ENCODE assay signal across 26 mouse cellular contexts in genomic region chr10:104395711-104396110, GRCm38 (mm10).
DNase-seq lines count a peak whose midpoint lies in the region; ATAC-seq and TF ChIP-seq lines count a peak whose summit lies in the region.
"Had no signal": no experiment of that assay in that cellular context is flagged by ENCODE, and none has a peak within 500 bp of the region (broad histone marks: within the 10 kb centered on the region; RNA-seq: fewer than 3 reads in every experiment).

No protein-coding gene starts in this region.

- TF ChIP-seq POLR2A in limb, embryonic 14.5 days (IDR thresholded peaks at IDR 0.05; ENCODE audit: borderline replicate concordance, extremely low read depth, insufficient read depth, insufficient read length): no peak

- no peak overlapping the region for H3K27ac ChIP-seq in limb, embryonic 14.5 days (replicated peaks; ENCODE audit: low read depth, low read length)
- H3K27ac ChIP-seq: forebrain, embryonic 10.5 days; hindbrain, embryonic 12.5 days; hindbrain, embryonic 15.5 days; intestine, embryonic 15.5 days had no signal

- no peaks in the 10 kb centered on the region for H3K36me3 ChIP-seq in limb, embryonic 14.5 days (ENCODE audit: control insufficient read depth, insufficient read depth, low read length)
- H3K36me3 ChIP-seq: forebrain, embryonic 10.5 days; G1E; hindbrain, embryonic 12.5 days; hindbrain, embryonic 15.5 days; intestine, embryonic 15.5 days had no signal

- no peak overlapping the region for H3K9ac ChIP-seq in limb, embryonic 14.5 days (ENCODE audit: low read depth, low read length, severe bottlenecking)
- H3K9ac ChIP-seq: hindbrain, embryonic 12.5 days; hindbrain, embryonic 15.5 days; intestine, embryonic 15.5 days had no signal

- H3K4me1 ChIP-seq in limb, embryonic 14.5 days (ENCODE audit: control insufficient read depth, insufficient read depth, low read length): no peaks in the 10 kb centered on the region
- H3K4me1 ChIP-seq: forebrain, embryonic 10.5 days; hindbrain, embryonic 12.5 days; hindbrain, embryonic 15.5 days; intestine, embryonic 15.5 days had no signal

- 24% methylated on average over 1 of the region's 1 CpGs for WGBS in limb, embryonic 14.5 days

- DNase-seq in embryo, embryonic 11 days: peak; percentile 31
- no peak for DNase-seq in embryo, embryonic 9.5 days (ENCODE audit: extremely low spot score)
- peak; percentile 71 for DNase-seq in forelimb bud, embryonic 11.5 days (ENCODE audit: low read depth, low spot score)
- no peak for DNase-seq in limb, embryonic 14.5 days (ENCODE audit: low spot score)
- no peak for DNase-seq in retina, embryonic 14.5 days (ENCODE audit: low spot score)
- DNase-seq in gastrocnemius, postnatal 4 days (ENCODE audit: low spot score in 2 of 2): no peak
- DNase-seq: adrenal gland, postnatal 10 days; adrenal gland, postnatal 36 days; B cell, adult 2 months; cerebellum, adult 11 months; cerebellum, adult 2 months; cerebellum, adult 9-11 months; cerebellum, postnatal 25 days; gastrocnemius, postnatal 10 days; gastrocnemius, postnatal 36 days; heart, adult 11 months; kidney, adult 11 months had no signal

- no peaks in the 10 kb centered on the region for H3K9me3 ChIP-seq in limb, embryonic 14.5 days (ENCODE audit: control insufficient read depth, low read length)
- H3K9me3 ChIP-seq: forebrain, embryonic 10.5 days; G1E; hindbrain, embryonic 12.5 days; hindbrain, embryonic 15.5 days; intestine, embryonic 15.5 days had no signal

- H3K4me2 ChIP-seq in limb, embryonic 14.5 days (replicated peaks; ENCODE audit: low read depth, low read length, severe bottlenecking): no peak overlapping the region
- H3K4me2 ChIP-seq: heart, embryonic 11.5 days; hindbrain, embryonic 12.5 days; hindbrain, embryonic 15.5 days; intestine, embryonic 15.5 days had no signal

- ATAC-seq in limb, embryonic 14.5 days (ENCODE audit: low FRiP score, low read depth): peak; percentile 60; the same call in 1 of the 2 replicates
- ATAC-seq: forebrain, embryonic 14.5 days; intestine, embryonic 15.5 days; Patski had no signal

- H3K4me3 ChIP-seq in limb, embryonic 14.5 days (replicated peaks; ENCODE audit: low read length): no peak overlapping the region
- H3K4me3 ChIP-seq: forebrain, embryonic 10.5 days; hindbrain, embryonic 12.5 days; hindbrain, embryonic 15.5 days; intestine, embryonic 15.5 days had no signal

- no peaks in the 10 kb centered on the region for H3K27me3 ChIP-seq in limb, embryonic 14.5 days (ENCODE audit: control insufficient read depth, insufficient read depth, low read length)
- H3K27me3 ChIP-seq: CH12.LX; hindbrain, embryonic 12.5 days; hindbrain, embryonic 15.5 days; intestine, embryonic 15.5 days; Patski had no signal

Comparison
In these comparisons a context has a peak if more than half of its experiments do, and no peak if none do; other contexts are left out.
1. DNase-seq: peak in embryo, embryonic 11 days (single experiment) and forelimb bud, embryonic 11.5 days (single experiment); none in embryo, embryonic 9.5 days (single experiment), limb, embryonic 14.5 days (single experiment), retina, embryonic 14.5 days (single experiment) and gastrocnemius, postnatal 4 days (0 of 2).